Mouse (Mus musculus): ENCODE measurements around the gene Thra. TPM values are rescaled to one million over a fixed set of nuclear protein-coding genes. Genes with fewer than 3 reads are reported as not detected.

Gene Thra
- polyA plus RNA-seq (2014; fragmentation: Nextera tagmentation; extraction: Ambion mirVana), result 34.7 and 41.4 TPM in 2 replicates

DNA sequence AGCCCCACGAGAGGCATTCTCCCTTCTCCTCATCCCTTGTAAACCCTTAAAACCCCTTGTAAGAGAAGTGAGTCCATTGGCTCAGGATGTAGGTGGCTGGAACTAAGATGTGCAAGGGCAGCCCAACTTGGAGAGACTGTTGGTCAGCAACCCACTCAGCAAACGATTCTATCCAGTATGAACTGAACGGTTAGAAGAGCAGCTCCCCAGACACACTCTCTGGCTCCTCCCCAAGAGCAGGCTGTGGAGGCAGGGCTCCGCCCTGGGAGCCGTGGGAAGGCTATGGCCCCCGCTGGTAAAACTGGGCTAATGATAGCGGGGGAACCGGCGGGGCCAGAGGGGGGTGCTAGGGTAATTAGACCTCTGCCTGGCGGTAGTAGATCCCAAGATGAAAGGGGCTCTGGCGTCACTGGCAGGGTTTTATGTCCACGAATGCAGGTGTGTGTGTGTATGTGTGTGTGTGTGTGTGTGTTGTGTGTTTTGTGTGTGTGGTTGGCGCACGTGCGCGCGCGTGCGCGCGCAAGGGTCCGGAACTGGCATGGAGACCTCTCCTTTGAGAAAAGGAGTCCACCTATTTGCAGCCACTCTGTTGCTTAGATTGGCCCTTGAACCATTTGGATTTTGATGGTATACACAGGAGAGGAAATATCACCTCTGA is at the start of gene Thra:
Gene Thra (plus strand): TSS at position 246 of the 658 bp plus-strand sequence.
- peak; percentile 32; the same call in 1 of the 2 replicates for ATAC-seq (ENCODE audit: low FRiP score)
- peak within 1 kb of the TSS; percentile 96 for H3K27ac ChIP-seq (ENCODE audit: low read depth, low read length)
- no peaks in the 10 kb centered on the region for H3K27me3 ChIP-seq (ENCODE audit: control insufficient read depth, insufficient read depth, low read length)
- peak within 1 kb of the TSS; percentile 82 for H3K4me3 ChIP-seq (ENCODE audit: low read depth, low read length)
- H3K9ac ChIP-seq (ENCODE audit: low read depth, low read length), result peak within 1 kb of the TSS; percentile 93
- peak within 1 kb of the TSS; percentile 79 for H3K4me2 ChIP-seq (replicated peaks; ENCODE audit: low read depth, low read length)
- H3K36me3 ChIP-seq (ENCODE audit: control insufficient read depth, insufficient read depth, low read length), result no peaks in the 10 kb centered on the region
- WGBS, result under 1% methylated on average over 22 of the region's 22 CpGs
- H3K9me3 ChIP-seq (ENCODE audit: control insufficient read depth, low read length), result no peaks in the 10 kb centered on the region
- DNase-seq (ENCODE audit: low spot score), result peak; percentile 73
- peaks cover 24% of the 10 kb centered on the region for H3K4me1 ChIP-seq (replicated peaks; ENCODE audit: control insufficient read depth, insufficient read depth, low read length)

DNA sequence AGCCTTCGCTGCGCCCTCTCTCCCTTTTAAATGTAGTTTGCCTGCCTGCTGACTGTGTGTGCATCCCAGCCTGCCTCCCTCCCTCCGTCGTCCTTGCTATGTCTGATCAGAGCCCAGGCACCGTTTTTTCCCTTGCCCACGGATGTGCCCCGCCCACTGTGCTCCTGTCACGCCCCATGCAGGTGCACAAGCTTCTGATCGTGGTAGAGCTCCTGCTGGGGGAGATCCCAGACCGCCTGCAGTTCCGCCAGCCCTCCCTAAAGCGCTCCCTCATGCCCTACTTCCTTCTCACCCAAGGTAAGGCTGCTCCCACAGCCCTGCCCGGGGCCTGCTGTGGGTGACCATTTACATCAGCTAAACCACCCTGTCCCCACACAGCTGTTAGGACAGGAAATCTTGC is 47.2 kb upstream of the Thra start:
- H3K27me3 ChIP-seq (ENCODE audit: control insufficient read depth, insufficient read depth, low read length), result no peaks in the 10 kb centered on the region
- no peak overlapping the region for H3K4me2 ChIP-seq (replicated peaks; ENCODE audit: low read depth, low read length)
- DNase-seq (ENCODE audit: low spot score) (no peak), ATAC-seq (ENCODE audit: low FRiP score) (no peak)
- no peak overlapping the region for H3K27ac ChIP-seq (ENCODE audit: low read depth, low read length)
- no peak overlapping the region for H3K9ac ChIP-seq (ENCODE audit: low read depth, low read length)
- H3K36me3 ChIP-seq (ENCODE audit: control insufficient read depth, insufficient read depth, low read length), result peaks cover 21% of the 10 kb centered on the region
- H3K9me3 ChIP-seq (ENCODE audit: control insufficient read depth, low read length), result no peaks in the 10 kb centered on the region
- H3K4me3 ChIP-seq (ENCODE audit: low read depth, low read length), result no peak overlapping the region
- no peaks in the 10 kb centered on the region for H3K4me1 ChIP-seq (replicated peaks; ENCODE audit: control insufficient read depth, insufficient read depth, low read length)
- 81% methylated on average over 13 of the region's 13 CpGs for WGBS

DNA sequence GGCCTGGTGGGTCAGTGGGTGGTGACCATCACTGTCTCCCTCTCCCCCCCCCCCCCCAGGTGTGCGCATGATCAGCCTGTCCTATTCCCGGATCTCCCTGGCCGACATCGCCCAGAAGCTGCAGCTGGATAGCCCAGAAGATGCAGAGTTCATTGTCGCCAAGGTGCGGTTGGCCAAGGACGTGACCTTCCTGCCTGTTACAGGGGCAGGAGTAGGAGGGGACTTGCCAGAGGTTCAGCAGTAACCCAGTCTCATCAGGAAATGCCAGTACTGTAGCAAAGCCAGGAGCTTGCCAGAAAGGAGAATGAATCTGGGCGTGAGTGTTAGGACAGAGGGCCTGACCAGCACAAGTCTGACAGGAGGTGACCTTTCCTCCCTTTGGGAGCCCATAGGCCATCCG is 46.7 kb upstream of the Thra start:
- WGBS, result 92% methylated on average over 9 of the region's 9 CpGs
- Histone ChIP-seq H3K27ac (ENCODE audit: low read depth, low read length) (no peak overlapping the region), H3K36me3 (ENCODE audit: control insufficient read depth, insufficient read depth, low read length) (peaks cover 21% of the 10 kb centered on the region)

DNA sequence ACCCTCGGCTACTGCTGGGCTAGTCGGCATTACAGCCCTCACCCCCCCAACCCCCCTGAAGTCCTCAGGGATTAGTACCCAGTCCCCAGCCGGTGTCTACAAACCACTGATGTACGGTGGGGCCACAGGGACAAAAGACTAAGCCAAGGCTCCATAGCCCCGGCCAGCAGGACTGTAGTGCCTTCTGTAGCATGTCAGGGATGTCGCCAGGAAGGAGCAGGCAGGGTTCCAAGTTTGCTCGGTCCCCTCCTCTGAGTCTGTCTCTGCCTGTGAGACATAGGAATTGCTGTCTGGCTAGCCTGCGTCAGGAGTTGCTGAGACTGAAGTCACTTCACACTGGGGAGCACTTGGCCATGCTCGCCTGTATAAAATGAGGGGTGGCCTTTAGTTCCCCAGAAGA is 46.1 kb upstream of the Thra start:
- 83% methylated on average over 9 of the region's 9 CpGs for WGBS
- H3K4me2 ChIP-seq (replicated peaks; ENCODE audit: low read depth, low read length), result no peak overlapping the region
- no peak overlapping the region for H3K9ac ChIP-seq (ENCODE audit: low read depth, low read length)
- no peak for DNase-seq (ENCODE audit: low spot score)
- no peak overlapping the region for H3K4me3 ChIP-seq (ENCODE audit: low read depth, low read length)
- H3K36me3 ChIP-seq (ENCODE audit: control insufficient read depth, insufficient read depth, low read length), result peaks cover 21% of the 10 kb centered on the region
- H3K27me3 ChIP-seq (ENCODE audit: control insufficient read depth, insufficient read depth, low read length), result no peaks in the 10 kb centered on the region
- H3K4me1 ChIP-seq (replicated peaks; ENCODE audit: control insufficient read depth, insufficient read depth, low read length), result no peaks in the 10 kb centered on the region
- no peak for ATAC-seq (ENCODE audit: low FRiP score)
- no peak overlapping the region for H3K27ac ChIP-seq (ENCODE audit: low read depth, low read length)
- no peaks in the 10 kb centered on the region for H3K9me3 ChIP-seq (ENCODE audit: control insufficient read depth, low read length)

More for the DNA sequence above, 46.7 kb upstream of the Thra start:
- Histone ChIP-seq H3K4me3 (ENCODE audit: low read depth, low read length) (no peak overlapping the region), H3K9ac (ENCODE audit: low read depth, low read length) (no peak overlapping the region), H3K4me1 (replicated peaks; ENCODE audit: control insufficient read depth, insufficient read depth, low read length) (no peaks in the 10 kb centered on the region), H3K4me2 (replicated peaks; ENCODE audit: low read depth, low read length) (no peak overlapping the region), H3K27me3 (ENCODE audit: control insufficient read depth, insufficient read depth, low read length) (no peaks in the 10 kb centered on the region), H3K9me3 (ENCODE audit: control insufficient read depth, low read length) (no peaks in the 10 kb centered on the region)
- no peak for DNase-seq (ENCODE audit: low spot score)
- ATAC-seq (ENCODE audit: low FRiP score), result no peak

DNA sequence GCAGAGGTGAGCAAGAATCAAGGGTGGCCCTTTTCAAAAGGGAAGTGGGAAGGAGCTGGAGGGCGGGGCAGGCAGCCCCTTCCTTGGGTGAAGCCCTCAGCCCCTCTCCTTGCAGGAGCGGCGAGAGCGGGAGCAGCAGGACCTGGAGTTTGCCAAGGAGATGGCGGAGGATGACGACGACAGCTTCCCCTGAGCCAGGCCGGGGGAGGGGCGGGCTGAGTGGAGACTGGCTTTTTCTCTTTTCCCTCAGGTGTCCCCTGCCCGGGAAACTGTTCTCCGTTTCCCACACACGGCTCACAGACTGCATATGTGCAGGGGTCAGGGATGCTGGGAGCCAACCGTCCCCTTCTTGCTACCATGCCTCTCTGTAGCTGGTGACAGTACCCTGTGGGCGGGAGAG is 45.0 kb upstream of the Thra start:
- Histone ChIP-seq H3K4me2 (replicated peaks; ENCODE audit: low read depth, low read length) (no peak overlapping the region), H3K27ac (ENCODE audit: low read depth, low read length) (no peak overlapping the region), H3K9me3 (ENCODE audit: control insufficient read depth, low read length) (no peaks in the 10 kb centered on the region), H3K9ac (ENCODE audit: low read depth, low read length) (no peak overlapping the region), H3K4me1 (replicated peaks; ENCODE audit: control insufficient read depth, insufficient read depth, low read length) (no peaks in the 10 kb centered on the region), H3K4me3 (ENCODE audit: low read depth, low read length) (no peak overlapping the region), H3K27me3 (ENCODE audit: control insufficient read depth, insufficient read depth, low read length) (no peaks in the 10 kb centered on the region), H3K36me3 (ENCODE audit: control insufficient read depth, insufficient read depth, low read length) (peaks cover 18% of the 10 kb centered on the region)
- ATAC-seq (ENCODE audit: low FRiP score) (no peak), DNase-seq (ENCODE audit: low spot score) (no peak)
- WGBS, result 76% methylated on average over 14 of the region's 14 CpGs

DNA sequence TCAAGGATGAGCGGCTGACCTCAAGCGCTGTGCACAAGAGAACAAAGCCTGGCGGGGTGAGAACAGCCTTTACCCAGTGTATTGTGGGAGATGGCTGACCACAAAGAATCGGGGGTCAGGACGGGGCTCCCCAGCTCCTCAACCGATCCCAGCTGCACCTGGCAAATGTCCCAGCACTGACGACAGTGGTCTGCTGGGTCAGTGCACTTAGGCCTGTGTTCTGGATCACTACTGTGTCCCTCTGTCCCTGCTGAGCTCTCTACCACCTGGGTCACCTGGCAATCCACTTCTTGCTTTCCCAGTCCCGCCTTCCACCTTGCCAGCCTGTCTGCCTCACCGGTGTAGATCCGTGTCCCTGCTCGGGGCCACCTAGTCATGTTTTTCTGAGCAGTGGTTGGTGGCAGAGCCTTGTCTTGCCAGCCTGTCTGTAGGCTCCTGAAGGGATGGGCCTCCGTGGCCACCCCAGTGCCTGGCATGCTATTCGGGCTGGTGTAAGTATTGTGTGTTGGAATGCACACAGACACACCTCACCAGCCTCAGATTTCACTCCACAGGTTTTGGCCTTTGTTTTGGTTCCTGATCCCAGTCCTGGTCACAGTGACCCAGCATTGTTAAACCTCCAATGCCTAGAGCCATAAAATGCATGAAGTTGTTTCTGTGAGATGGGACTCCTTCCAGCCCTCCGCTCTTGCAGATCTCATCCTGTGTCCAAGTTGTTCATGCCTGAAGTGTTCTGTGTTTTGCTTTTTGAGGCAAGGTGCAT is 43.8 kb upstream of the Thra start:
- Histone ChIP-seq H3K36me3 (ENCODE audit: control insufficient read depth, insufficient read depth, low read length) (peaks cover 10% of the 10 kb centered on the region), H3K9me3 (ENCODE audit: control insufficient read depth, low read length) (no peaks in the 10 kb centered on the region), H3K4me3 (ENCODE audit: low read depth, low read length) (no peak overlapping the region), H3K4me1 (replicated peaks; ENCODE audit: control insufficient read depth, insufficient read depth, low read length) (no peaks in the 10 kb centered on the region; the same call in 1 of the 2 replicates), H3K27me3 (ENCODE audit: control insufficient read depth, insufficient read depth, low read length) (no peaks in the 10 kb centered on the region), H3K27ac (ENCODE audit: low read depth, low read length) (no peak overlapping the region), H3K9ac (ENCODE audit: low read depth, low read length) (no peak overlapping the region), H3K4me2 (replicated peaks; ENCODE audit: low read depth, low read length) (no peak overlapping the region)
- ATAC-seq (ENCODE audit: low FRiP score) (no peak), DNase-seq (ENCODE audit: low spot score) (no peak)
- 93% methylated on average over 14 of the region's 14 CpGs for WGBS

DNA sequence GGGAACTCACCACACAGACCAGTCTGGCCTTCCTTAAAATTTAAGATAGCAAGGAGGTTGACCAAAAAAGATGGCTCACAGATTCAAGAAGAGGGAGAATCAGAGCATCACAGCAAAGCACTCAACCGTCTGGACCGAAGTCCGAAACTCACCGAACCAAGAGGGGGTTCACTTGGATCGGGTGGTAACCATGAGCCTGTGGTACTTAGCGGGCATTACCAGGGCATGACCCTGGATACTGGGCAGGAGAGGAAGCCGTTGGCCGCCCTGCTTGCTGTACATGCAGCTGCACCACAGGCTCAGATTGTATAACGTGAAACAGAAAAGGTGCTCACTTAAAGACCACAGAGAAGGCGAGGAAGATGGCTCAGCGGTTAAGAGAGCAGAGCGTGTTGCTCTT is 43.2 kb upstream of the Thra start:
- 93% methylated on average over 12 of the region's 12 CpGs for WGBS

DNA sequence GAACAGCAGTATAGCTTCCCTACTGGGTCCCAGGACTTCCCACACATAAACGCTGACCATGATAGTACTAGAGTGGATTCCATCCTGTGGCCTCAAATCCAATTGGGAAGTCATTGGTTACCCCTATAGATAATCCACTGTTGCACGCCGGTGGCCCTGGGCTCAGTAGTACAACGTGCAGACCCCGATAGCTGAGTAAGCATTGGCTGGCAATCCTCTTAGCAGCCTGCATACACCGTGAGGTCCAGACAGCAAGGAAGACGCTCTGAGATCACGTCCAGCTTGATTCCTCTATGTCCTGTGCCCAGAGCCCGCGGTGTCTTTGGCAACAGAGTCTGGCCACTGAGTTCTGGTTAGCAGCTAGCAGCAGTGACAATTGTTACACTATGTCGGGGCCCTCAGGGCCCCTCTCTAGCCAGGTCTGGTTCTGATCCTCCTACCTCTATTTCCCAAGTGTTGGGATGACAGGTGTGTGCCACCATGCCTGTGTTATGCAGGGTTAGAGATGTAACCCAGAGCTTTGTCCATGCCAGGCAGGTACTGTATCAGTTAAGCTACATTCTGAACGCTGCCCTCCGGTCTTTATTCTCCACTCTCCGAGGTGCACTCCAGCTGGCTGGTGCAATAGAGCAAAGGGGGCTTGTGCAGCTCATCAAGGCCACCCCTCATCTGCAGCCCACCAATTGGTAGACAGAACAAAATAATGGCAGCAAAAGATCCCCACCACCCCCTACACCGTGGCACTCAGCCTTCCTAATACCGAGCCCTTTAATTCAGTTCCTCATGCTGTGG is 41.4 kb upstream of the Thra start:
- Histone ChIP-seq H3K27ac (ENCODE audit: low read depth, low read length) (no peak overlapping the region), H3K9ac (ENCODE audit: low read depth, low read length) (no peak overlapping the region), H3K4me1 (replicated peaks; ENCODE audit: control insufficient read depth, insufficient read depth, low read length) (no peaks in the 10 kb centered on the region; the same call in 1 of the 2 replicates), H3K4me2 (replicated peaks; ENCODE audit: low read depth, low read length) (no peak overlapping the region), H3K4me3 (ENCODE audit: low read depth, low read length) (no peak overlapping the region), H3K27me3 (ENCODE audit: control insufficient read depth, insufficient read depth, low read length) (no peaks in the 10 kb centered on the region), H3K36me3 (ENCODE audit: control insufficient read depth, insufficient read depth, low read length) (peaks cover 4% of the 10 kb centered on the region), H3K9me3 (ENCODE audit: control insufficient read depth, low read length) (no peaks in the 10 kb centered on the region)
- WGBS, result 89% methylated on average over 16 of the region's 16 CpGs
- no peak for DNase-seq (ENCODE audit: low spot score)
- no peak for ATAC-seq (ENCODE audit: low FRiP score)

More for the DNA sequence above, 43.2 kb upstream of the Thra start:
- Histone ChIP-seq H3K4me1 (replicated peaks; ENCODE audit: control insufficient read depth, insufficient read depth, low read length) (no peaks in the 10 kb centered on the region; the same call in 1 of the 2 replicates), H3K27me3 (ENCODE audit: control insufficient read depth, insufficient read depth, low read length) (no peaks in the 10 kb centered on the region), H3K9me3 (ENCODE audit: control insufficient read depth, low read length) (no peaks in the 10 kb centered on the region), H3K27ac (ENCODE audit: low read depth, low read length) (no peak overlapping the region), H3K4me2 (replicated peaks; ENCODE audit: low read depth, low read length) (no peak overlapping the region), H3K4me3 (ENCODE audit: low read depth, low read length) (no peak overlapping the region), H3K9ac (ENCODE audit: low read depth, low read length) (no peak overlapping the region), H3K36me3 (ENCODE audit: control insufficient read depth, insufficient read depth, low read length) (peaks cover 7% of the 10 kb centered on the region)
- DNase-seq (ENCODE audit: low spot score), result no peak
- ATAC-seq (ENCODE audit: low FRiP score), result no peak

Measured in hindbrain, embryonic 11.5 days (tissue).